Mouse (Mus musculus) kidney, adult 18-20 months (tissue): ENCODE data around the gene Kcp.

Experiments used
- DNase-seq: peaks from one replicate; pipeline ENCODE4 v3.0.0; 2021

Kcp gene

DNA sequence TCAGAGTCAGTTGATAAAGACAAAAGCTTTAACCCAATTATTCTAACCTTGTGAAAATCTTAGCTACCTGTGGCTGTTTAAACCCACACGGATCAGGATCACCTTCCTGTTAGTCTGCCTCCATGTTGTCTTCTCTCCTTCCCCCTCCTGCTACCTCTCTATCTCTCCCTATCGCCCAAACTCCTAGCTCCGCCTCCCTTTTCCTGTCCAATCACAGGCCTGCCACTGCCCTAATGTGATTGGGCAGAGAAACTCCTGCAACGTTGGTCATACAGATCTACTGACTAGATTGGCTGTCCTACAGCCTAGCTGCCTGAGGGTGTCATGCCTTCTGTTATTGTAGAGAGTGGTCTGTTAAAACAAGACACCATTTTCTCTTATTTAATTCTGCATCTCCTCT is 57.9 kb downstream of the Kcp start:
- DNase-seq, result no peak

DNA sequence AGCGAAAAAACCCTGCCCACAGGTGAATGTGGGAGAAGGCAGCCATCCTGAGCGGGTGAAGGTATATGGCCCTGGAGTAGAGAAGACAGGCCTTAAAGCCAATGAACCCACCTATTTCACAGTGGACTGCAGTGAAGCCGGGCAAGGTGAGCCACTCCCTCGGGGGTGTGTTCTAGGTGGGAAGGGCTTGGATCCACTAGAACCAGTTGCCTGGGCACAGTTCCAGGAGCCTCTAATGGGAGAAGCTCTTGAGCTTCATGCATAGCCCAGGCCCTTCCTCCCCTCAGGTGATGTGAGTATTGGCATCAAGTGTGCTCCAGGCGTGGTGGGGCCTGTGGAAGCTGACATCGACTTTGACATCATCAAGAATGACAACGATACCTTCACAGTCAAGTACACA is 62.4 kb downstream of the Kcp start:
- DNase-seq, result no peak

DNA sequence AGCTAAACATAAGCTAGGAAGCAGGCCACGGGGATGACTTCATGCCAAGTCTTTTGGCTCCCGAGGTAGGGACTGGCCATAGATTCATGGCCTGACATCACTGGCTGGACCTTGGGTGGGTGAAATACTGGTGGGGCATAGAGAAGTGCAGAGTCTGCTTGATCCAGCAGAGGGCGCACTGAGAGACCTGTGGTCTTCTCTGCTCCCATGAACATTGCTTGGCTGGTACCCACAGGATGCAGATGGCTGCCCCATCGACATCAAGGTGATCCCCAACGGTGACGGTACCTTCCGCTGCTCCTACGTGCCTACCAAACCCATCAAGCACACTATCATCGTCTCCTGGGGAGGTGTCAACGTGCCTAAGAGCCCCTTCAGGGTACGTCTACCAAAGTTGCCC is 63.0 kb downstream of the Kcp start:
- DNase-seq, result peak; percentile 50

DNA sequence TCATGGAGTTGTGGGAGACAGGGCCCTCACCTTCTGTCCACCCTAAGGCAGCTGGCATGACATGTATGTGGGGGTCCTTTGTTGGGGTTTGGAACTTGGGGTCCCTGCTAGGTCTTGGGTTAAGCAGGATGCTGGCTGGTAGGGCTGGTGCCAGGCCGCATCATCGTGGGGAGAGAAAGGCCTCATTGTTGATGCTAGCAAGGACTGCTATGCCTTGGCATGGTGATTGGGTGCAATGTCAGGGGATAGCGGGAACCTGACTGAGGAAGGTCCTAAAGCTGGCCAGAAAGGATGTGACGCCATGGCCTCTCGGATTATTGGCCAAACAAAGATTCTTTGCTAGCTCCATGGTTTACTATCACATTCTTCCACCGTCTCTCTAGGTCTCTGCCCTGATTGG is 68.0 kb downstream of the Kcp start:
- no peak for DNase-seq

DNA sequence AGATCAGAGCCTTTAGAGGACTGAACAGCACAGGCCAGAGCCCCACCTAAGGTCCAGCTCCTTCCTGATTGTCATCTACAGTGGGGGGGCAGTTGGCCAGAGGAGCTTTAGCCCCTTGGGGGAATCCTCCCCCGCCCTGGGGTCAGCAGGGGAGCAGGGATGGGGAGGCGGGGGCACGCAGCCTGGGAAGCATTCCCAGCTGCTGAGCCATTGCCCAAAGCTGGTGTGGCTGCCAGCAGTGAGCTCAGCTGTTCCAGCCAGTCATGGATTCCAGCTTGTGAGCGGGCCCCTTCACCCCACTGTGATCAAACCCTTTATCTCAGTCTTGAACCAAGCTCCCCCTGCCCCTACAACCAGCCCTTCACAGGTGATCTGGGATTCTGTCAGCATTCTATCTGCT is 68.5 kb downstream of the Kcp start:
- no peak for DNase-seq

DNA sequence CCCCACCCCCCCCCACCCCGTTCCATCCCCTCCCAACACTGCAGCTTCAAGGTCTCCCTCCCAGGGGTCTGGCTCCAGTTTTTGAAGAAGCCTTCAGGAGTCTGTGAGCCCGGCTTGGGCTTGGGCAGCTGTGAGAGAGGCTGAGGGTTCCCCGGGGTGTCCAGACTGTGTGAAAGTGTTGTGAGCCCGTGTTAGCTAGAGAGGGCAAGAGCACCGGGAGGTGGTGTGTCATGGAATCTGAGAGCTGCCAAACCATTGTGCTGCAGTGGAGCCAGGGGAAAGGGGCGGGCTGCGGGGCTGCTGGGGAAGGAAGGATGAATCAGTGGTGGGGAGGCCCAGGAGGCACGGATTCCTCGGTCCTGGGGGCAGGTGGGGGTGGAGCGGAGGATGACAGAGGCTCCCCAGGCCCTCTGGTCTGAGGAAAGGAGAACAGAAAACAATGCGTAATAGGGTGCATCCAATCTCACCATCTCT is 71.3 kb downstream of the Kcp start:
- DNase-seq, result no peak

DNA sequence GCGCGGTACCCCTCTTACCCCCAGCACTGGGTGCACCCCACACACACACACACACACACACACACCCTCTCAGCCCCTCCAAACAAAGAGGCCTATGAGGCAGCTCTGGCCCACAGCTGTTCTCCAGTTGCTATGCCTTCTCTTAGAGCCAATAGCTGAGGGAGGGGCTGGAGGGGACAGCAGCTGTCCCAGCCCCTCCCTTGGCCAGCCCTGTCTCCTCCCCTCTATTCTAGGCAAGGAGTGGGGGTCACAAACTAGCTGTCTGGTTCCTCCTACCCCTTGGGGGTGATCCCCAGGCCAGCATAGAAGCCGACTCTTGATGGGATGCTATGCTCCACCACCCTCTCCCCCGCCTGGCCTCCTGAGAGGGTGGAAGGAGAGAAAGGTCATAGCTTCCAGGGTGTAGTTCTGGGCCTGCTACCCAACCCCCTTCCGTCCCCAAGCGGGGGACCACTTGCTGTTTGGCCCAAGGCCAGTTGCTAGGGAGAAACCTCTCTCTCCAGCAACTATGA is 71.8 kb downstream of the Kcp start:
- no peak for DNase-seq

DNA sequence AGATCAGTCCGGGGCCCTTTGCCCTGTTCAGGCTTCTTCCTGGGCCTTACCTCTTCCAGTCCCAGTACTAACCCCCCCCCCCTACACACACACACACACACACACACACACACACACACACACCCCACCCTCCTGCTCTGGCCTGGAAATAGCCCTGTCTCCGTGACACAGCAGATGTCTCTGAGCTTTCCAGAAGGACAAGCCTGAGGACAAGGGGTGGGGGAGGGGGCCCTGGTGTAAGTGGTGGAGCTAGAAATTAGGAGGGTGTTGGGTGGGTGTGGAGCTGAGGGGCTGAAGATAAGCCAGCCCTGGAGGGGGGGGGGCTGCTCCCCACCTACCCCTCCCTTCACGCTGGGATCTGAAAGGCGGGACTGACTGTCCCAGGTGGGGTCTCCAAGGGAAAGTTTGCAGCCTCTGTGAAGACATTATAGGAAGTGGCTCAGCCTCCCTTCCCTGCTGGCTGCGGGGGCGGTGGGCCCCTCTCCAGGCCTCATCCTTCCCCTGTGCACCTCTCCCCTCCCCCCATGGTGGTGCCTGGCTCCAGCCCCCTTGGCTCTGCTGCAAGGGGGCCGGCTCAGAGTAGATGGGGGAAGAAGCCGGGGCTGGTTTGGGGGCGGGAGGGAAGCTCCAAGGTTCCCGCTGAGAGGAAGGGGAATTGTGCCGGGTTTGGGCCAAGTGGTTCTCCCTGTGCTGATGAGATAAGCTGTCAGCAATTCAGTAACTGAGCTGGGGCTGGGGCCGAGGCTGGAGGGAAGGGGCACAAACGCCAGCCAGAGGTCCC is 72.7 kb downstream of the Kcp start:
- DNase-seq, result no peak

DNA sequence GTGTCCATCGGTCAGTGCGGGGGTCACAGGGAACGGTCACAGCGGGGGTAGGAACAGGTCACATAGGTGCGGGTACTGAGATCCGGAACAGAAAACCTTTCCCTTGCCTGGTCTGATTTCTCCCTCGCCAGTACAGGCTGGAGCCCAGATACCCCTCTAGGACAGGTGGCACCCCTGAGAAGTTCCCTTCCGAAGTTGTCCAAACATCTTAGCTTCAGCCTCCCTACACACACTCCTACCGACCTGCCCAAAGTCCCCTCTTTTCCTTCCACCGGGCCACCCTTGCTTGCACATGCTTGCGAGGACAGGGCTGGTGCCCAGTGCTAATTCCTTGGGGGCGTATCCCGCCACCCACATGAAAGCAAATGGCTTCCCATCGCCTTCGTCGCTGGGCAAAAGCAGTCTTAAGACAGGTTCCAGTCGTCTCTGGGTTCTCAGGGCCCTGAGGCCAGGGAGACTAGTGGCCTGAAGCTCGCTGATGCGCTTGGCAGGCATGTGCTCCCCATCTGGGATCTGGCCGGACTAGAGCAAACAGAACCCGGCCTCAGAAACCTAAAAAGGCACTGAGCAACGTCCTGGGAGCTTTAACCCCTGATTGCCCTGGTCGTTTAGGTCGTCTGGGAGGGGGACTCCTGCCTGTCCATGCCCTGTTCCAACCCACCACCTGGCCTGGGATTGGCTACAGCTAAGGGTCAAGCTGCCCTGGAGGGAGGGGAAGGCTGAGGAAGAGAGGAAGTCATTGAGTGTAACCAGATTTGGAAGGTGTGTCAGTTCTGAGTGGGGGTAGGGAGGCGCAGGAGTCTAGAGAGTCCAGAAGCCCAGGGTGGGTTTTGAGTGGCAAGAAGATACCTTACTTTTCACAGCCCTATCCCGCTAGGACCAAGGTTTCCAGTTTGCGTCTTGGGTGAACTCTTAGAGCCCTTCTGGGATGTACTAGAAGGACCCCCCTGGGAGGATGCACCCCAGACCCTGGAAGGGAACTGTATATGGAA is 73.7 kb downstream of the Kcp start:
- DNase-seq, result no peak

DNA sequence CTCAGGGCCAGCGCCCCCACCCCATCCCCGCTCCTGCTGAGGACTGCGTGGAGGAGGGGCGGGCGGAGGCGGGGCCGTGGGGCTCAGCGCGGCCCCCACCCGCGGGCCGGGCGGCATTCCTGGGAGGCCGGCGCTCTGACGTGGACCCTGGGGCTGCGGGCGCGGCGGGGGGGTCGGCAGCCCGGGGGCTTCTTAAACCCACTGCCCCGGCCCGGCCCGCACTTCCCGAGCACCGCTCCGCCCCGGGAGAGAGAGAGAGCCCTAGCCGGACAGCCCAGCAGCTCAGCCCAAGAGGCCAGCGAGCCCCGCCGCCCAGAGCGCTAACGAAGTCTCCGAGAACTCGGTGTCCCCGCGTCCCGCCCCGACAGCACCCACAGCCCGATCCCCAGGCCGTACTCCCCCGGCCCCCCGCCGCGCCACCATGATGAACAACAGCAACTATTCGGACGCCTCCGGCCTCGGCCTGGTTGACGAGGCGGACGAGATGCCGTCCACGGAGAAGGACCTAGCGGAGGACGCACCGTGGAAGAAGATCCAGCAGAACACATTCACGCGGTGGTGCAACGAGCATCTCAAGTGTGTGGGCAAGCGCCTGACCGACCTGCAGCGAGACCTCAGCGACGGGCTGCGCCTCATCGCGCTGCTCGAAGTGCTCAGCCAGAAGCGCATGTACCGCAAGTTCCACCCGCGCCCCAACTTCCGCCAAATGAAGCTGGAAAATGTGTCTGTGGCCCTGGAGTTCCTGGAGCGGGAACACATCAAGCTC is 74.5 kb downstream of the Kcp start, which contains the start of gene Flnc:
TSS of gene Flnc (plus strand) at position 219 of the 766 bp plus-strand sequence.
- peak; percentile 22 for DNase-seq

DNA sequence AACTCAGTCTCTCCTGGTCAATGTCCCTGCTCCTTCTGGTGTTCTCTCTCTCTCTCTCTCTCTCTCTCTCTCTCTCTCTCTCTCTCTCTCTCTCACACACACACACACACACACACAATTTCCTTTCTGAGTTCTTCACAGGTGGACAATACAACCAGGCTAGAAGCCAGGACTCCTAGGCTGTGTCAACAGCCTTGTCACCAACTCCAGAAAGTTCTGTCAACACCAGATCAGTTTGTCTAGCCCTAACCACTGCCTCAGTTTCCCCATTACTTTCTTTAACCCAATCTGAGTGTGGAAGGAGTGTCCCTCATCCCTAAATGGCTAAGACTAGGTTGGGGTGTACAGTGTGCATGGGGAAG is 75.1 kb downstream of the Kcp start:
- DNase-seq, result no peak

DNA sequence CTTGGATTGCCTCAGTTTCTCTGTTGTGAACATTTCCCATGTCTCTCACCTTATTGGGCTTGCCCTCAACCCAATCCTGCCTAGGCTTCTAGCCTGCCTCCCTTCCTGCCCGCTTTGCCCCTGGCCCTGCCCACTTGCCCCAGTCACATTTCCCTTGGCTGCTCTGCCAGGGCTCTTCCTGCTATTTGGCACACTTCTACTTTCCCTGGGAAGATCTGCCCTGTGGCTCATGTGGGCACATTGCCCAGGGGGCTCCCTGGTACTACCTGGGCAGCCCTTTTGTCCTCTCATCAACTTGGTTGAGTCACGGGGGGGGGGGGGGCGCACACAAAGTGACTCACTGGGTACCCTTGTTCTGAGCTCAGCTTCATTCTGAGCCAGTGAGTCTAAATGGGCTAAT is 75.6 kb downstream of the Kcp start:
- no peak for DNase-seq

DNA sequence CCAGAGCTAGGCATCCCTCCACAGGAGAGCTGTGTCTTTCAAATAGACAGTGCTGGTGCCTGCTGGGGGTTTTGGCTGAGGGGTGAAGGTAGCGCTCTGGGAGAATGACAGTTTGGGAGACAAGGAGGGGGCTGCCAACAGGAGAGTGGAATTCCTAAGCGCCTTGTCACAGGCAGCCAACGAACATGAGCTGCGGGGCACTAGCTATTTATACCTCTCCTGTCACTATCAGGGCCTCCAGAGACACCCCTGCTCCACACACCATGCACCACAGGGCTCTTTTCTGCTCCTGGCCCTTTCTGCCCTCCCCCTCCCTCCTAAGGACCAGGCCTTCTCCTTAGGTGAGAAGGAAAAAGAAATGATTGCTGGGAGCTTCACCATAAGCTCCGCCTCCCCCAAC is 76.3 kb downstream of the Kcp start:
- no peak for DNase-seq

DNA sequence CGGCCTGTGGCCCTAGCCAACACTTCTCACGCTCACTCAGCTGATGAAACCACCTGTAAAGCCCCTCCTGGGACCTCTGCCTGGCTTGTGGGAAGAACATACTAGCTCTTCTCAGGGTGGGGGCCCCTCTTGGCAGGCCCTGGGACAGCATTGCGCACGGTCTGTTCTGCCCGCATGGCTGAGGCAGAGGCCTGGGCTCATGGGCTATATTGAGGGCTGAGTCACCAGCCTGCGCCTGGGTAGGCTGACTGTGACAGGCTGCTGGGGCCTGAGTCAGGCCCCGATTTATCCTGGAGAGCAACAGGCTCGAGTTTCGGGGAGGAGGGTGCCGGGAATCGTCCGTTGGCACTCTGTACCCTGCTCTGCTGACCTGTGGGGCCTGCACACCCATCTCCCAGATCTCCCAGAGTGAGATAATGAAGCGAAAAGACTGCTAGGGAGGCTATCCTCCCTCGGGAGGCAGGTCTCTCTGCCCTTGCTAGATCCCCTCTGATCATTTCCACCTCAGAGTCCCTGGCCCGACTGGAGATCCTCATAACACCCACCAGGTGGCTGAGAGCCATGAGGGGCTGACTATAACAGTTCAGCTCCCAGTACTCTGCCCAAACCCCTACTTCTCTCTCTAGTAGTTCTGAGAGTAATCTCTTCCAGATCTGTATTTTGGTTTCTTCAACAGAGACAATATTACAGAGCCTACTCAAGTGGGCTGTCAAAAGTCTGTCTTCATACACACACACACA is 76.9 kb downstream of the Kcp start:
- DNase-seq, result no peak

DNA sequence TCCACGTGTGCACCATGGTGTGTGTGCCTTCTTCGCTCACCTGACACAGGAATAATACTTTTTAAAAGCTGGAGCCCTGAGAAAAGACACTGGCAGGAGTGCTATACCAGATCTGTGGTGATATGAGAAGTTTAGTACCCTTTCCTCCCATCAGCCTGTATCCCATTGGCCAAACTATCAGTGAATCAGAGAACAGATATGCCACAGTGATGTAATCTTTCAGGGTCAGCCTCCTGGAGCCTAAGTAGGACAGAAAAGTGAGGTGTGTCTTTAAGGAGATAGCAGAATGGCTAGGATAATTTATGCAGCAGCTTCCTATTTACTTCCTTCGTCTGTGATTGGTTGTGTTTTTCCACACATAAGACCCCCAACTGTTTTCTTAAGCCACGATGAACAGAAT is 79.6 kb downstream of the Kcp start:
- DNase-seq, result no peak

DNA sequence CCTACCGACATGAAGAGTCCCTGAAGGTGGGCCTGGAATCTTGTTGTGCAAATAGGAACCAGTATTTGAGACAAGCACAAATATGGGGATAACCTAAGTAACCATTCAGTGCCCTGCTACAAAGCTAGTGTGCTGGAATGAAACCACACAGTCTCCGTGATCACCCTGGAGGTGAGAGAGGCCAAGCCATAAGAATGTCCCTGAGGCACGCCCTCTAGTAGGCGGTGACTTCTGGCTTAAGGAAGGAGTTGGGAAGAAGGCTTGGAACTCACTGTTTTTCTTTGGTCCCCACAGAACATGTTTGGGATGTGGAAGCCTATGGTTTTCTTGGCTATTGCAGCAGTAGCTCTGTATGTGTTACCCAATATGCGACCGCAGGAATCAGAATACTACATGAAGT is 81.4 kb downstream of the Kcp start:
- DNase-seq, result no peak

DNA sequence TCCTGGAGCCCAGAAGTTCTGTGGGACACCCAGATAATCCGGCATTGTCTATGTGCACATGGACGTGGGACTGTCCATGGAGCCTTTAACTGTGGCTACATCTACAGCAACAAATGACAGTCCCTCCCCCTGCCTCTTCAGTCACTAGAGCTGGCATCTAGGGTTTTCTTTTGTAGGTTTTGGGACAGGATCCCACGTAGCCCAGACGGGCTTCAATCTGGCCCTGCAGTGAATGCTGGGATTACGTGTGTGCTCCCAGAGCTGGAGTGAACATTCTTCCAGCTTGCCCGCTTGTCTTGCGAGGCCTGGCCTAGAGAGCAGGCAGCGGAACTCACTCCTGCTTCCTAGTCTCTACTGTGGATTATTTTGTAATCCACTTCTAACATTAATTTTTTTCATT is 82.6 kb downstream of the Kcp start:
- DNase-seq, result no peak
